Mouse (Mus musculus) adrenal gland, postnatal 36 days (tissue): Measurements from ENCODE around the gene Hmx3. TPM values are rescaled to one million over a fixed set of nuclear protein-coding genes. Genes with fewer than 3 reads are reported as not detected.

ENCODE experiments used
- DNase-seq, 2 experiments: peaks; one replicate each; pipeline ENCODE4 v3.0.0; 2021; ENCODE audit warnings: mixed read lengths in 1 of 2
- long read RNA-seq, 2 experiments: library from polyadenylated mRNA; stranded (forward); transcript quantifications; one replicate each; pipeline ENCODE4 v2.0.0; 2021; ENCODE audit warnings: borderline sequencing depth in 2 of 2
- total RNA-seq, 2 experiments: library from RNA; stranded (reverse); gene quantifications; 2 replicates each; pipeline ENCODE4 v1.2.3; 2021

The Hmx3 gene
- not detected for total RNA-seq
- long read RNA-seq, experiment 1, result 0 reads
- long read RNA-seq, experiment 2, result 0 reads

DNA sequence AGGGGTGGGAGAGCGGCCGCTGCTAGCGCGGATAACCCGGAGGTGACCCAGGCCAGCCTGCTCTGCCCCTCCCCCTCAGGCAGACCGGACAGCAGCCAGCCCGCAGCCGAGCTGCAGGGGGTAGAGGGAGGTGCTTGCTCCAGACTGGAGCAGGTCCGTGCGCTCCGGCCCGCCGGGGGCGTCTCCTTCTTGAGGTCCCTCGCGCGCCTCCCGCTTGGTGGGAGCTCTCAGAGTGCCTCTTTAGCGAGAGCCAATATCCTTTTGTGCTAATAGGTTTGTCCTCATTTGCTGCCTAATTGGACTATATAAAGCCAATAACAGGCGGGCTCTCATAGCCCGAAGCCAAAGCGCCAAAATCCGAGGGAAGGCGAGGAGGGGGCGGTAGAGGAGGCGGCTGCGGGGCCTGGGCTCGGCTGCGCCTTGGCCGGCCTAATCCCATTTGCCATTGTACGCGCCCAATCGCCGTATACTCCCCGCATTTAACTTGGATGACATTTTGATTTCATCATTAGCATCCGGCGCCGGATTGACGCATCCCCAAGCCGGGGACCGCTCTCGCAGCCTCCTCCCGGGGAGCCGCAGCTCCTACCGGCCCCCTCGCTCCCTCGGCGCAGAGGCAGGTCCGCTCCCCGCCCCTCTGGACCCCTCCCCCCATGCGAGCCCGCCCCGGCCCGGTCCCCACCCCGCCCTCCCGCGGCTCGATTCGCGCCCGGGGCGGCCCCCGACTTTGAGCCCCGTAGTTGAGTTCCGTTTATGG, at the start of gene Hmx3:
Gene Hmx3, plus strand, starts transcription at position 753 of the 757 bp plus-strand sequence.
- DNase-seq, result no peak

DNA sequence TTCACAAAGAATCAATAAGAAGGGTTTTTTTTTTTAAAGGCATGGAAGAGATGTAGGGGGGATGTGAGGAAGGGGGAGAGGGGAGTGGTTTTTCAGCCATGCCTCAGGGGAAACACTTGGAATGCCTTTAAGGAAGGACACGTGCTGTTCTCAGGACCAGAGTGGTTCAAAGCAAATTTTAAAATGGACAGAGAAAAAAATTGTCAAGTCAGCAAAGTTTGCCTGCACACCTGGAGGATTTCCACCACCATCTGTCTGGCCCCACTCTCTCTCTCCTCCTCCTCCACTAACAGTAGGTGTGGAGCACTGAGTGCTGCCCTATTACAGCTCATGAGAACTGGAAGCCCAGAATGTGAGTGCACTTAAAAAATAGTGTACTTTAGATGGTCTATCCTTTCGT, 38.9 kb upstream of the Hmx3 start:
- no peak for DNase-seq

DNA sequence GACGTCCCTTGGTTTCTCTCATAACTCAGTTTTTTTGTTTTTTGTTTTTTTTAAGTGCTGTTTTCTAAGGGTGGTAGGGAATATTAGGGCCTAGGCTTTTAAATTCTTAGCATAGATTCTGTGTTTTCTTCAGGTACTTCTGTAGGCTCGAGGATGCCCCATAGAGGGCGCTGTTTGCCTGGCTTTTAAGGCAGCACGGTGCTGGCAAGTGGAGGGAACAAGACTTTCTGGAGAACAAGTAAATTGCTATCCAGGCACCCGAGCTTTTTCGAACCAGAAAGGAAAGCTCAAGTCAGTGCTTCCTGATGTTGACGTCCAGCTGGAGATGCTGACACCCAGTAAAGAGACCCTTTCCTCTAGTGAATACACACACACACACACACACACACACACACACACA, 2.7 kb upstream of the Hmx3 start:
- DNase-seq, result peak; percentile 90

DNA sequence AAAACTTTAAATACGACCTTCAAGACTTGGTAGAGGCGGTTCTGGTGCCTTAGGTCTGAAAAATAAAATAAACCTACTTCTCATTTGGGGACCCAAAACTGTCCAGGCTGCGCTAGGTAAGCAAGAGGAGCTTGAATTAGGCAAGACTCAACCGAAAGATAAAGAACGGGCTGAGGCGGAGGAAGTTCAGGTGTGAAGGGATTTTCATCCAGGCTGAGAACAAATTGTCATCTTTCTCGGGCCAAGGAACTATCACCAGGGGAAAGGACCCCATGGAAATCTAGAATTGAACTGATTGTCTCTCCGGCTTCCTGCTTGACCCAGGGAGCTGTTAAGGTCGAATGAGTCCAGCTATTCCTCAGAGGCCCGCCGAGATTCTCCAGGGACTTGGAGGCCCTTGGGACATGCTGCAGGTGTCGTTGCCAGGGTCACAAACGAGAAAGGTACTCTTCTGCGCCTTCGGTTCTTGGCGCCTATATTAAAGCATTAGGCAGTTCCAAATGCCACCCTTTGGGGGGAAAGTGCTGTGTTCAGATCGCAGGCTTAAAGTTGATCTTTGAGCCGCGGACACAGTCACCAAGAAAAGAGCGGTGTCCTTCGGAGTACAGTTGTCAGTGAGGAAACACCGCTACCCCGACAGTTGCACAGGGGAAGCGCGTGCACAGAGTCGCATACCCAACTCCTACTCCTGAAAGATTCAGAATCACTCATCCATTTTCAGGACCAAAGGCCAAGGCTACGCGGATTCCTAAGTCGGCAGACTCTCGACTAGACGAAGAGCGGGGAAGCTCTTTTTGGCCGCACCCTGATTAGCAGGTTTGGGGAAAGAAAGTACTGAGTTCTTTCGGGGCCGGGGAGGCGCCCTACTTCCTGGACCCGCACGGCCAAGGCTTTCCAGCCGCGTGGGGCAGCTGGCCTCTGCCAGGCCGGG, 1.2 kb upstream of the Hmx3 start:
- no peak for DNase-seq

DNA sequence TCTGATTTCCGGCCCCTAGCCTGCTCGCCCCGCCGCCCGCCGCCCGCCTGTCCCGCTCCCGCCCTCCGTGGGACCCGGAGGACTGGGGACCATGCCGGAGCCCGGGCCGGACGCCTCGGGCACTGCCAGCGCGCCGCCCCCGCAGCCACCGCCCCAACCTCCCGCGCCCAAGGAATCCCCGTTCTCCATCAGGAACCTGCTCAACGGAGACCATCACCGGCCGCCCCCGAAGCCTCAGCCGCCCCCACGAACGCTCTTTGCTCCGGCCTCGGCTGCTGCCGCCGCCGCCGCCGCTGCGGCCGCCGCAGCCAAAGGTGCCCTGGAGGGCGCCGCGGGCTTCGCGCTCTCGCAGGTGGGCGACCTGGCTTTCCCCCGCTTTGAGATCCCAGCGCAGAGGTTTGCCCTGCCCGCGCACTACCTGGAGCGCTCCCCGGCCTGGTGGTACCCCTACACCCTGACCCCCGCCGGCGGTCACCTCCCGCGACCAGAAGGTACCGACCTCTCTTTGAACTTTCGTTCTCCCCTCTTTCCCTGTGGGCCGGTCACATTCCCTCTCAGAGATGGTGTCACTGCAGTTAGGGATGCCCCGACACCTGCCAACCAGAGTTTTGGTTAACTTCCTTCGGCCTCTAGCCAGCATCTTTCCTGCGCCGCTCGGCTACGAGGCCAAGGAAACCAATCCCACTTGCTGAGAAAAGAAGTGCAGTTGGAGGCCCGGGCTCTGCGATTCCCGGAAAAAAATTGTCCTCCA, 380 bp downstream of the Hmx3 start:
- no peak for DNase-seq

DNA sequence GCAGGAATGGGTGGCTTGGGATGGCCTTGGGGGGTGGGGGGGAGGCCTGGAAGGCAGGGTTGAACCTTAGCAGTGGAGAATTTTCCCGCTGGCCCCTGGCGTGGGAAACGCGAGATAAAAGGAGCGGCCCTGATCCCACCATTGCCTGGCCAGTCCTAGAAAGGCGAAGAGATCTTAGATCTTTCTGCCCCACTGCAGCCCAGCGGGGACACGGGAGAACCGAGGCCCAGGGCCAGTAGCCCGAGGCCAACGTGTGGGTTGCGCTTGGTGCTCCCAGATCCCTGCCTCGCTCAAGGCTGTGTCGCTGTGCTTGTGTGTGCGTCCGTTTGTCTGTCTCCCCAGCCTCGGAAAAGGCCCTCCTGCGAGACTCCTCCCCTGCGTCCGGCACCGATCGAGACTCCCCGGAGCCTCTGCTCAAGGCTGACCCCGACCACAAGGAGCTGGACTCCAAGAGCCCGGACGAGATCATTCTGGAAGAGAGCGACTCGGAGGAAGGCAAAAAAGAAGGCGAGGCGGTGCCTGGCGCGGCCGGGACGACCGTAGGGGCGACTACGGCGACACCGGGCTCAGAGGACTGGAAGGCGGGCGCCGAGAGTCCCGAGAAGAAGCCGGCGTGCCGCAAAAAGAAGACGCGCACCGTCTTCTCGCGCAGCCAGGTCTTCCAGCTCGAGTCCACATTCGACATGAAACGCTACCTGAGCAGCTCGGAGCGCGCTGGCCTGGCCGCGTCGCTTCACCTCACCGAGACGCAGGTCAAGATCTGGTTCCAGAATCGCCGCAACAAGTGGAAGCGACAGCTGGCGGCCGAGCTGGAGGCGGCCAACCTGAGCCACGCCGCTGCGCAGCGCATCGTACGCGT, 1.2 kb downstream of the Hmx3 start:
- peak in 1 of 2 experiments; percentile 13 for DNase-seq

DNA sequence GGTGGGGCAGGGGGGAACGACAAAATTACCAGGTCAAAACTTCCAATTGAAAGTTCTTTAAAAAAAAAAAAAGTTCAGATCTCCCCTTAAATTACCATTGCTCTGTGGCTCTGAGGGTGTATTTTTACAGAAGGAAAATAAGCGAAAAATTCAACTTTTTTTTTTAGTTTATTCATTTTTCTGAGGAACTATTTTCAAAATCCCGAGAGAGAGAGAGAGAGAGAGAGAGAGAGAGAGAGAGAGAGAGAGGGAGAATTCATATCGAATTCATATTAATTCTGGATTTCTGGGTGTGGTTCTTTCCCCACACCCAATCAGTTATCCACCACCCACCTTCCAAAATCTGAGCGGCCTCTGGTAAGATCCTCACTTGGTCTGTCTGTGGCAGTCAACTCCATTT, 2.2 kb downstream of the Hmx3 start:
- no peak for DNase-seq

DNA sequence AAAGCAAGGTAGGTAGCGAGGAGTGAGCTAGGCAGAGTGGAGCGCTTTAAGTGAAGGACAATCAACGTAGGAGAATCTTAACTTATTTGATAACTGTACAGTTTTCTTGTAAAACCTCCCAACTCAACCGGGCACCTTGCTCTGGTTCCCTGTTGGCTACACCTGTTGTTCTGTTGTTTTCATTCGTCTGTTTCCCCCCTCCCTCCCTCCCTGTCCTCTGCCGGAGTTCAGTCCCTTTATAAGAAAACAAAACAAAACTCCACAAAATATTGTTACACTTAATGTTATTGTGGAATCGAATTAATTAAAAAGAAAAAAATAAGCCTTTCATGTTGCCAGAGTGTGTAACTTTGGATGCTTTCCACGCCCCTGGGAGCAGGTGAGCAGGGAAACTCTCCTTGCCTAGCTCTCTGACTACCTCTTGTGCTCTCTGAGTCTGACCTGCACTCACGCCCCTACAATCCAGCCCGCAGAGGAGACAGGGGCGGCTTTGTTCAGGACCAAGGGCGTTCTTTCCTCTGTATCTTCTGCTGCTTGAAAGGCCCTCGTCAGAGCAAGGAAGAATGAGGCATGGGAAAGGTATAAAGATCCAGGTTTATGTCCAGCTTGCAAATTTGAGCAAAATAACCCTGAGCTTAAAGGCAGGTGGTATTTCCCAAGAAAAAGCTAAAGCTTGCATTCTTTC, 3.2 kb downstream of the Hmx3 start:
- DNase-seq, result no peak

DNA sequence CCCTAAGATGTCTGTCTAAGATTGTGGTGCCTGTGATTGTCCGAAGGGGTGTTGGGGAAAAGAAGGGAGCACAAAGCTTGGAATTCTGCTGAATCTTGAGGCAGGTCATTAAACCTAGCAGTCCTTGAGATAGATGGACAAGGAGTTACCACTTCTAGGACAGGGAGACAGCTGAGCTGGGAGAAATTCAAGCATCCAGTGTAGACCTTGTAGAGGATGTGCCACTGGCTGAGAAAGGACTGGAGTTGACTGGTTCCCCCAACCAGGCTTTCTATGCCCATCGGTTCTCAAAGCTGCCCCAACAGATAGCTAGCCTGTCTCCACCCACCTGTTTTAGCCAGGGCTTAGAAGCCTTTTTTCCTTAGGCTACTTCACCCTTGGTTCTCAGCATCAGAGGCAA, 3.8 kb downstream of the Hmx3 start:
- no peak for DNase-seq

DNA sequence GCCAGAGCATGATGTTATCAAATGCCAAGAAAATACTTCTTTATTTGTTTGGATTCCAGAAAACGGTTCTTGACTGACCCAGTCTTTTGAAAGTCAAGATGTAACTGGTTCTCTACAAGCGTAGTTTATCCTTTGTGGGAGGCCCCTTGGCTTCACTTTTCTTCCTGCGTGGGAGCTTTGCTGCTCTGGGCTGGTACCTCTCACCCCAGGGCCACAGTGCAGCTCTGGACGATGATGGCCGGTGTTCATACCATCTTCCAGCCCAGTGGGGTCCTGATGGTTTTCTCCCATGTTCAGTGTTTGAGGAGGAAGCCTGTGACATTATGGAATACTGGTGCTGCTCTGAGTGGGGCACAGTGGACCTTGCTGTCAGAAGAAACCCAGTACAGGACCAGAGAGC, 4.8 kb downstream of the Hmx3 start:
- DNase-seq, result no peak

DNA sequence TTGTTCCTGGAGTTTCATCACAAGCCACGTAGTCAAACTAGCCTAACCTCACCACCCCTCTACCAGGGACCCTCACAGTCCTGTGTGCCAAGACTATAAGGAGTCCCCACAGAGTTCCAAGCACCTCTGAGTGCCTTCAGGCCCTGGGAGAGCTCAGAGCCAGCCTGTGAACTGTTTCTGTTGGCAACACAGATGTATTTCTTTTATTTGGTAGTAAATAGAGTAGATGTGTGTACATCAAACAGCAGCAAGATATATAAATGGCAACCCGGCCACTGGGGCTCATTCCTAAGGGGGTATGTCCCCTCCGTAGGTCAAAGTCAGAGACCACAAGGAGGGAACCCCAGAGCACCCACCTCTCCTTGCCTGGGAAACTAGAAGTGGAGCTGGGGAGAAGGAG, 5.8 kb downstream of the Hmx3 start, which contains the start of gene Hmx2:
Gene Hmx2, plus strand, starts transcription at position 301 of the 400 bp plus-strand sequence.
- DNase-seq, result no peak

DNA sequence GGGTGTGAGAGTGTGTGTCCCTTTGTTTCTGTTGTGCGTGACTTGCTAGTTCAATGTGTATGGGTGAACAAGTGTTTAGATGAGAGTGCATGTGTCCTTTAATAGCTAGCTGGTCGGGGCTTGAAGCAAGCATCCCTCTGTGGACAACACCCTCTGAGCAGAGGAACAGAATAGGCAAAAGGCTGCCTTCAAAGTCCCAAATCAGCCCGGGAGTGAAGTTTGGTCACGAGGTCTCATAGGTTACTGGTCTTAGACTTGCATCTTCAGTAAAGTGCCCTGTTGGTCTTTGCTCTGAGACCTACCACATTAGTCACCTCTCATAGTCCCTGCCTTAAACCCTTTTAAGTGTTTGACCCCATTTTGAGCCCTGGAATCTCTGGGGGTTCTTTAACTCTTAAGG, 8.8 kb downstream of the Hmx3 start:
- DNase-seq, result no peak

DNA sequence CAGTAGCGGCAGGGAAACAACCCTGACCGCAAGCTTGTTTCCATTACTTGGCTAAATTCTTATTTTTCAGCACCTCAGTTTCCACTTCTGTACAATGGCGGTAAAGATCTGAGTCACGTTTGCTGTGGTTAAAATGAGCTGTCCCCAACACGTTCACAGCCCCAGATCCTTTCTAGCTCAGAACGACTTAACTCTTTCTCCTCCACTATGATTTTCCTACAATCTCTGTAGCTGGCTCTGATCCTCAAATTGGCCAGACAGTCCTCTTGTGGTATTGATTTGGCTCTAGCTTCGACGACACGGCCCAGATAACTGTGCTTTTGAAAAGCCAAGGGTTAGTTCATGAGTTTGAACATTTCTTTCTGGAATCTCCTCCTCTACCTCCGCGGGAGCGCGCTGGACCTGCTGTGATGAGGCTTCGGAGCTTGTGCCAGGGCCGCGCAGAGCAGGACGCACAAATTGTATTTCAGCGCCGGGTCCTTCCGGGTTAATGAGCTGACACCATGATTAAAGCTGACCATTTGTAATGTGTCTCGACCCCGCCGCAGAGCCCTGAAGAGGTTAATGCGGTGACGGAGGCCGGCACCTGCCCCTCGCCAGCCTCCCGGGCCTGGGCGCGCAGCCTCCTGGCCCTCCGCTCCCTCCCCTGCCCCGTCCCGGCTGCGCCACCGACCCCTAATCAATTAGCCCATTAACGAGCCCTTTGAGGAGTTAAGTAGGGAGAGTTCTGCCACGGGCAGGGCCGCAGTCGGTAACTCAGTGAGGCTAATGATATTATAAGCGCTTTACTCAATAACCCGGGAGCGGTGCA, 9.5 kb downstream of the Hmx3 start:
- no peak for DNase-seq

DNA sequence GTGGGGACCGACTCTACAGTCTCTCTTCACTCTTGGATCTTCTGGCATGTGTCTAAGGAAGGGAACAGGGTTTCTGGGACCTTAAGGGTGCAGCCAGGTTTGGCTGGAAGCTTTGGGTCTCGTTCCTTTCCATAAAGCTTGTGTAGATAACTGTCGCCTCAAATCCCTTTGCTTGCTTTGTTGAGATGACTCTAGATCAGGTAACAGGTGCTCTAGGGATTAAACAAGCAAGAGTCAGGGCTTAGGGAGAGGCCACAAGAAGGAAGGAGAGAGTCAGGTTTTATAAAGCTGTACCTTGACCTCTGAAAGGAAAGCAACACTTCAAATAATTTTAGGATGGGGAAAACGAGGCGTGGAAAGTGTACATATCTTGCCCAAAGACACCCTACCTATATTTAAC, 10.1 kb downstream of the Hmx3 start:
- DNase-seq, result no peak

DNA sequence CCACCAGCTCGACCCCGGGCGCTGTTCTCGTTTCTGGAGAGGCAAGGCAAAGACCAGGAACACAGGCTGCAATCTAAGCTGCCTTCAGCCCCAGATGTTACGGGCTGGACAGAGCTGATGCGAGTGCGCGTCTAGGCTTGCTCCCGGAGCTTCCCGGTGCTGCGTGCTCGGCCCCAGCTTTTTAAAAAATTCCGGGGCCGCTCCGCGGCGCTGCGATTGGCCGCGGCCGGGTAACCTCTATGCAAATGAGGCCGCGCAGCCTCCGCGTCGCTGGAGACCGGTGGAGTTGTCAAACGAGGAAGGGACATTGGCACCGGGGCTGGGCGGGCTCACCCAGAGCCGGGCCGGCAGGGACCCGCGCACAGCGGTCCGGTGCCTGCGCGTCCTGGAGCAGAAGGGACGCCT, 11.1 kb downstream of the Hmx3 start:
- DNase-seq, result peak; percentile 49 to 57

DNA sequence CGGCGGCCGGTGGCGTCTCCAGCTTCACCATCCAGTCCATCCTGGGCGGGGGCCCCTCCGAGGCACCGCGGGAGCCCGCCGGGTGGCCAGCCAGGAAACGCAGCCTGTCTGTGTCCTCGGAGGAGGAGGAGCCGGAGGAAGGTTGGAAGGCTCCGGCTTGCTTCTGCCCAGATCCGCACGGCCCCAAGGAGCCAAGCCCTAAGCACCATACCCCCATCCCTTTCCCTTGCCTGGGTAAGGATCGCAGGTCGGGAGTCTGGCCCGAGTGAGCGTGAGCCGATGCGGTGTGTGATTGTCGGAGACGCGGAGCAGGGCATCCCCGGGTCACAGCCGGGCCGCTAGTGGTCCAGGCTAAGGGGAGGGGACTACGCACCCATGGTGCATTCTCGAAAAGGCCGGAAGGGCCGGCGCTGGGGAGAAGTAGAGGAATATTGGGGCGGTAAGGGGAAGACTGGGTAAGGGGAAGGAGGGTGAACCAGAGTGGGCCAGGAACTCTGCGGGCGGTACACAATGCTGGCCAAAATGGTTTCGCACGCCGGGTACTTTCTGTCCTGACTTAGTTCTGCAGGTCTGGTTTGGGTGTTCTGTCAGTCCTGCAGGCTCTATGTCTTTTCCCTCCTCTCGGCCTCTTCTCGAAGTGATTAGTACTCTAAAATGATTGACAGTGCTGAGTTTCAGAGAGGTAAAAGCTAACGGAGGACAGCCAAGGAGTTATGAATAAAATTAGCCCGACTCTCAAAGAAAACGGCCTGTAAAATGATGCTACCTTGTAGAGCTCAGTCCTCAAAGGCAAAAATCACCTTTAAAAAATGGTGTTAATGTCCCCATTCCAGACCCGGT, 11.9 kb downstream of the Hmx3 start:
- DNase-seq, result no peak

DNA sequence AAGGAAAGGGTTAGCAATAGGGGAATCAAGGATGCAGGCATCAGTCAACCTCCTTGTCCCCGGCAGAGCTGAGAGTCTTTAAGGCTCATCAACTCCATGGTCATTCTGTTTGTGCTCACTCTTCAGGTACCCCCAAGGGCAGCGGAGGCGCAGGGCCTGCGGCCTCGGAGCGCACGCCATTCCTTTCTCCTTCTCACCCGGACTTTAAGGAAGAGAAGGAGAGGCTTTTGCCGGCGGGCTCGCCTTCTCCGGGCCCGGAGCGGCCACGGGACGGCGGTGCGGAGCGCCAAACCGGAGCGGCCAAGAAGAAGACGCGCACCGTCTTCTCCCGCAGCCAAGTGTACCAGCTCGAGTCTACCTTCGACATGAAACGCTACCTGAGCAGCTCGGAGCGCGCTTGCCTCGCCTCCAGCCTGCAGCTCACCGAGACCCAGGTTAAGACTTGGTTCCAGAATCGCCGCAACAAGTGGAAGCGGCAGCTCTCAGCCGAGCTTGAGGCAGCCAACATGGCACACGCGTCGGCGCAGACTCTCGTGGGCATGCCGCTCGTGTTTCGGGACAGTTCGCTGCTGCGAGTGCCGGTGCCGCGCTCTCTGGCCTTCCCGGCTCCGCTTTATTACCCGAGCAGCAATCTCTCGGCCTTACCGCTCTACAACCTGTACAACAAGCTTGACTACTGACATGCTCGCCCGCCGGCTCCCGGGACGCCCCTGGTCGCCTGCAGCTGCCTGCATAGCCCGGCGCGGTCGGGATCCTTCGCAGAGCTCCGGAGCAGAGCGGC, 12.8 kb downstream of the Hmx3 start:
- DNase-seq, result peak in 1 of 2 experiments; percentile 19

DNA sequence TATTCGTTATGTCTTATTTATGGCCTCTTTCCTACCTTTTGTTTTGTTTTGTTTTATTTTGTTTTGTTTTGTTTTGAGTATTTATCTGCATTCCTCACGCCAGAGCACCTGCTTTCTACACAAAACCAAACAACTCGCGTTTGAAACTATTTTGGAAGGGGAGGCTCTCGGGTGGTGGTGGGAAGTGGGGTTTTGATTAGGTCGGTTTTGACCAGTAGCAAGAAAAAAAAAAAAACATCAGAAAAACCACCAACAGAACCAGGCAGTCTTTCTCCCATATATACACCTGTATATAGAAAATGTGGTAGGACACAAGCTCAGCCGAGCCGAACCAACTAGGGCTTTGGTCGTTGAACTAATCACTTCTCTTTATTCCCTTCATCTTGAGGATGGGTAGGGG, 13.4 kb downstream of the Hmx3 start:
- no peak for DNase-seq
